Mouse (Mus musculus): ENCODE results near the gene Ms4a4d.
"Not testable (repeated sequence)": the region's sequence is repeated elsewhere in the genome, so short reads cannot be mapped to it uniquely, and the experiment has no call there.

GRCm38 (mm10) chr19:11518356-11518755 is 18.2 kb upstream of the Ms4a4d start:
- TF ChIP-seq CTCF (conservative IDR thresholded peaks at IDR 0.05; ENCODE audit: insufficient read depth, insufficient read length, low read depth, low read length); POLR2A (IDR thresholded peaks at IDR 0.05; ENCODE audit: low read depth, low read length): not testable (repeated sequence)
